Mouse (Mus musculus) heart, adult 9 months (tissue): Measurements from ENCODE around the gene Vpreb3.
"Not testable (repeated sequence)": the region's sequence is repeated elsewhere in the genome, so short reads cannot be mapped to it uniquely, and the experiment has no call there.

Experiments
- DNase-seq, 2 experiments: peaks; one replicate each; pipeline ENCODE4 v3.0.0; 2022; ENCODE audit warnings: low spot score in 2 of 2

Vpreb3 gene

GRCm38 (mm10) chr10:75973846-75974245 is 31.0 kb downstream of the Vpreb3 start:
- DNase-seq: no peak

DNA sequence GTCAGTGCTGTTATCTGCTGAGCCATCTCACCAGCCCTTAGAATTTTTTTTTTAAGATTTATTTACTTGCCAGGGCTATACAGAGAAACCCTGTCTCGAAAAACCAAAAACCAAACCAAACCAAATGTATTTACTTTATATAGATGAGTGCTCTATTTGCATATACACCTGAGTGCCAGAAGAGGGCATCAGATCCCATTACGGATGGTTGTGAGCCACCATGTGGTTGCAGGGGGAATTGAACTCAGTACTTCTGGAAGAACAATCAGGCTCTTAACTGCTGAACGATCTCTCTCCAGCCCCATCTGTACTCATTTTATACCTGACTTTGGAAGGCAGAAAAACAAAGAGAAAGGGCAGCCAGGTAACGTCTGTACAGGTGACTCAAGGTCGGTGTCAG is 32.4 kb downstream of the Vpreb3 start:
- no peak for DNase-seq

DNA sequence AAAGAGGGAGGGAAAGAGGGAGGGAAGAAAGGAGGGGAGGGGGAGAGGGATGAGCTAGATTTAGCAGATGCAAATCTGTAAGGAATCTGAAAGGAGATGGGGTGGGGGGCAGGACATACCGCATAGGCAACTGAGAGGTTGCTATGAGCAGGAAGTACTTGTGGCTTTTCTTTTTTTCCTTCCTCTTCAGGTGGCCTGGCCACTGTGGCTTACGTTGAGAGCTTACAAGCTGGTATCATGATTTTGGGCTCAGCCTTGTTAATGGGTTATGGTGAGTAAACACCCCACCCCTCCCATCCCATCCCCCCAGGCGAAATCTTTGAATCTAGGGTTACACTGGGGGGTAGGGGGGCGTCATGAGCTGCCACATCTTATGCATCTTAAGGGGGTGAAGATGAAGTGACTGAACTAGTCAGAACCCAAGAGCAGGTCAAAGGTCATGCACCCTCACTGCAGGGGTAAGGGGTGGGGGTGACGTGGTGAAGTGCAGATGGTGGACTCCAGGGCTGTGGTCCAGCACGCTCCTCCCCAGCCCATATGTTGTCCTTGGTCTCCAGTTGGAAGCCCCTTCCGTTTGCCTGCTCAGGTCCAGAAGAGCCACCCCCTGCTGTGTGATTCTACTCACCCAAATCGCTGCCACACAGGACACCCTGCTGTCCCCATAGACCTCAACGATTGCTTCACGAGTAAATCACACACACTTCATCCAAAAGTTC is 35.4 kb downstream of the Vpreb3 start:
- DNase-seq: no peak

DNA sequence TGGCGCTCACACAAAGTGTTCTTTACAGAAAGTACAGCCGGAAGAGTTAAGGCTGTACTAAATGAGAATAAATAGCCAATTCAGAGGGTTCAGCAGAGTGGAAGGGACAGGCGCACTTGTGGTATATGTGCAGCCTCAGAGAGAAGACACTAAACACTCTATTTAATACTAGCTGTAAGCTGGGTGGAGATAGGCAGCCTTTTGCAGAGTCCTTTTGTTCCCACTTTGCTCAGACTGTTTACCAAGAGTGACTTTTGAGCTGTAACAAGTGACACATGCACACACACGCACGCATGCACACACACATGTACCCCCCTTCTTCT is 35.9 kb downstream of the Vpreb3 start:
- no peak for DNase-seq

GRCm38 (mm10) chr10:75979432-75979831 is 36.6 kb downstream of the Vpreb3 start:
- DNase-seq: no peak

DNA sequence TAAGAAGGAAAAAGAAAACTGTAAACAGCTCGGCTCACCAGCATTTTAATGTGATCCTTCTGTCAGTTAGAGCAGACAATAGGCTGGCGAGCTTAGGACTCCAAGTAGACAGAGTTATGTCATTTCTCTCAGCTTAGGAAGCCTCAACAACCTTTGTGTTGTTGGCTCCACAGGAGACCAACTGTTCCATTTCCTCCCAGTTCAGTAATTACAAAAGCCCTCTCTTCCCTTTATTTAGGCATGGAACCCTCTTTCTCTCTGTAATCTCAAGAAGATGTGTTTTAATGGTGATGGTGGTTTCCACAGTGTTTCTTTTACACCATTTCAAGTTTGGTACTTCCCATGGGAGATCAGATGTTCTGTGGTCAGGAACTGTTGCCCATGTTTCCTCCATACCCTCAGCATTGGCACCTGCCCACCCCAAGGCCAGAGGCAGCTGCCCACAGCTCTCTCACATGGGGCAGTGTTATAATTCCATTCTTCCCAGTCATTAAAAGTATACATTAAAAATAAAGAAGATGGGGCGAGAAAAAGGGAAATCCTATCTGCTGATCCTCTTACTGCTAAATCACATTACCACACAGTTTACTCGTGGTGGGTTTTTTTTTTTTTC is 47.7 kb downstream of the Vpreb3 start:
- DNase-seq: no peak

DNA sequence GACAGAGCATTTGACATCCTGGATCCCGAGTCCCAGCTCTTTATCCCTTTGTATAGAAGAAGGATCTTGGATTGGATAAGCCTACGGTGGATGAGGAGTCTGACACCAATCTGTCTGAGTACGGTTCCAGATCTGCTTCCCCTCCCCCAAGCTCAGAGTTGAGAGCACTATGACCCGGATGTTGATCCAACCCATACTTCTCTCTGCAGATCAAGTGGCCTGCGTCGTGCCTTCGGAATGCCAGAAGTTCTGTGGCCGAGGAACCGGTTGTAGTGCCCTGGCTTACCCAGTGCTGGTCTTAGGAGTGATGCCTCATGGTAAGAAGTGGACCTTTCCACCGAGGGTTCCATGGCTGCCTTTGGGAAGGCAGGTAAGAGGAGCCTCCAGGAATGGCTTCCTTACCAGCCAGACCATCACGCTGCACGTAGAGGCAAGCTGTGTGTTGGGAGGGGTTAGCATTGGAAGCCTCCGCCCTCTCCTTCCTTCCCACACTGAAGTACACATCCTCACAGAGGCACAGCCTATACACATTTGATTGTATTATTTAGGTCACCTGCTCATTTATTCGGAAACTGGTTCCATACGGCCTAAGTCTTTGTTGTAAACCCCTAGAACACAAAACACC is 50.9 kb downstream of the Vpreb3 start:
- no peak for DNase-seq

GRCm38 (mm10) chr10:75994531-75995210 is 51.8 kb downstream of the Vpreb3 start:
- DNase-seq: not testable (repeated sequence)

GRCm38 (mm10) chr10:75995463-75995862 is 52.6 kb downstream of the Vpreb3 start:
- DNase-seq: no peak

- no peak for DNase-seq
Measured at GRCm38 (mm10) chr10:75996315-75996714, 53.5 kb downstream of the Vpreb3 start.
